Mouse (Mus musculus): ENCODE measurements around the gene Def6.

DNA sequence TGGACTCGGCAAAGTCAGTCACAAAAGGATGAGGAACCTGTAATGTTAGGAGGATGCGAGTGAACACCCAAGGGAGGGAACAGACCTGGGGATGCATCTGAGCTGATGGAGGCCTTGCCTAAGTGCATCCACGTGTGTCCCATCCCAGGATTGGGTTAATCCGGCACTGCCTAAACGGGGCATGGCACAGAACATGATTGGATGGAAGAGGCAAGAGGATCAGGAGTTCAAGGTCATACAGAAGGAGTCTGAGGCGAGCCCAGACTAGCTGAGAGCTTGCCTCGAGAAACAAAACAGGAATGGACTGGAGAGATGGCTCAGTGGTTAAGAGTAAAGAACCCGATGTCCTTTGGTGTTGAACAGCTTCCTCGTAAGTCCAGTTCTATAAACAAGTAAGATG lies 4.8 kb downstream of the Def6 start:
- TF ChIP-seq POLR2A (IDR thresholded peaks at IDR 0.05; ENCODE audit: insufficient read depth, low read depth, low read length) (no peak), CTCF (IDR thresholded peaks at IDR 0.05; ENCODE audit: insufficient read depth, low read depth, low read length) (no peak)

All from olfactory bulb, adult 2 months (tissue).